Mouse (Mus musculus) lung, adult 2 months (tissue): ENCODE results near the gene Chd6. TPM values are rescaled to one million over a fixed set of nuclear protein-coding genes. Genes with fewer than 3 reads are reported as not detected.

Experiments used
- DNase-seq: peaks from one replicate; pipeline ENCODE4 v3.0.0; 2022
- H3K4me1 ChIP-seq: fragments of 200-500 bp; 2 replicates; pipeline ENCODE4 v1.6.1; 2011; ENCODE audit warnings: low read length; ENCODE audit not compliant: control insufficient read depth, insufficient read depth
- H3K4me3 ChIP-seq: fragments of 200-500 bp; replicated peaks from 2 replicates; pipeline ENCODE3; 2011; ENCODE audit warnings: low read depth, mild to moderate bottlenecking, control low read depth, low read length; ENCODE audit errors: extremely low read depth
- CTCF ChIP-seq: fragments of 200-500 bp; IDR thresholded peaks from 2 replicates; pipeline ENCODE4 v1.5.1; 2011; ENCODE audit warnings: mild to moderate bottlenecking, low read length, control low read depth; ENCODE audit not compliant: insufficient read depth
- POLR2A ChIP-seq: fragments of 200-500 bp; IDR thresholded peaks from 2 replicates; pipeline ENCODE4 v1.6.1; 2011; ENCODE audit warnings: low read depth, mild to moderate bottlenecking, control low read depth, low read length, borderline replicate concordance; ENCODE audit errors: extremely low read depth
- WGBS: fragments of 180-500 bp; shearing (Covaris S2); methylation state at CpG from one replicate; pipeline ENCODE4 v1.1.7; 2018; 5-methylcytosine and 5-hydroxymethylcytosine counted together
- polyA plus RNA-seq: library from polyadenylated mRNA; depleted of rRNA; stranded (reverse); fragments of >200 nt; gene quantifications from 2 replicates; pipeline ENCODE4 v1.2.3, GENCODE M21; 2012

Chd6 gene
- polyA plus RNA-seq, 1 experiment: 13.0 TPM

DNA sequence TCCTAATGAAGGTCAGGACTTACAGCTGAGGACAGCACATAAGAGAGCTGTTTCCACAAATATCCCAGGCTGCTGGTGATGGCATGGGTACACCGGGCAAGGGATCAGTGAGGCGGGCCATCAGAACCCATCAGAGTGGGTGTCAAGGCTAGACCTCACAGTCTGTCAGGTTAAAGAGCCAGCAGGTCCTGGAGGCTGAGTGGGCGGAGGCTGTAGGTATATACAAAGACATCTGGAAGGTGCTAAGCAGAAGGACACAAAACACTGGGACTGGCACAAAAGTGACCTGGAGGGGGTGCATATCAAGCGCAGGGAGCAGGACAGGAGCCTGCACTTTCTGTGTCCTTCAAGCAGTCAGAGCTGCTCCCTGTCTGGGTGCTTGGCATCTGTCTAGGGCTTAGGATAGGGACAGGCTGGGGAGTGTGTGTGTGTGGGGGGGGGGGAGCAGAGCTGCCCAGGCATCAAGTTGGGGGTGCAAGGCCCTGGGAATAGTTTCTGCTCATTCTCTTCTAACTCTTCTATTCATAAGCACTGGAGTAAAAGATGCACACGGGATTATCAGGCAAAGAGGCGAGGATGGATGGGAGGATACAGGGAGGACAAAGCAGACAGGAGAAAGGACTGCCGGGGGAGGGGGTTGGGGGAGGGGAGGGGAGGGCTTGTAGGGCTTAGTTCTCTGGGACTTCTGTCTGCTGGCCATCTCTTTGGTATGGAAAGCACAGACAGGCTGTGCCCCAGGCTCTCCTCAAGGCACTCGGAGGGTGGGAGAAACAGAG, 190.5 kb downstream of the Chd6 start:
- 78% methylated on average over 8 of the region's 8 CpGs for WGBS
- Histone ChIP-seq H3K4me1 (no peaks in the 10 kb centered on the region), H3K4me3 (no peak overlapping the region)
- TF ChIP-seq POLR2A (no peak), CTCF (no peak)
- DNase-seq: no peak

DNA sequence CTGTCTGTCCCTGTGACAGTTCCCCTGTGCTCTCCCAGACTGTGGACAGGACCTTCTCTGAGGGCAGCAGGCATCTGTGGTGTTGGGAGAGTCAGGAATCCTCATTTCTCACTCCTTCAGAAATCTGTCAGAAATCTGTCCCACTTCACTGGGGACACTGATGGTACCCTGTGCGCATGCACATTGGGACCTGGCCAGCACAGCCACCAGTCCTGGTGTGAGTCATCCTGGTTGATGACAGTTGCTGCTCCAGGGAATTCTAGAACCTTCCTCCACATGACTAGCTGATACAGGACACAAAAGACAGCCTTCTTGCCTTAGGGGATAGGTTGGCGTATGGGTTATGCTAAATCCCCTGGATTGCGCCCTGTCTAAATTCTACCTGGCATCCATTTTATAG, 191.6 kb downstream of the Chd6 start:
- TF ChIP-seq CTCF (no peak), POLR2A (no peak)
- WGBS: 87% methylated on average over 3 of the region's 3 CpGs
- H3K4me3 ChIP-seq: no peak overlapping the region
- no peak for DNase-seq
- H3K4me1 ChIP-seq: no peaks in the 10 kb centered on the region

DNA sequence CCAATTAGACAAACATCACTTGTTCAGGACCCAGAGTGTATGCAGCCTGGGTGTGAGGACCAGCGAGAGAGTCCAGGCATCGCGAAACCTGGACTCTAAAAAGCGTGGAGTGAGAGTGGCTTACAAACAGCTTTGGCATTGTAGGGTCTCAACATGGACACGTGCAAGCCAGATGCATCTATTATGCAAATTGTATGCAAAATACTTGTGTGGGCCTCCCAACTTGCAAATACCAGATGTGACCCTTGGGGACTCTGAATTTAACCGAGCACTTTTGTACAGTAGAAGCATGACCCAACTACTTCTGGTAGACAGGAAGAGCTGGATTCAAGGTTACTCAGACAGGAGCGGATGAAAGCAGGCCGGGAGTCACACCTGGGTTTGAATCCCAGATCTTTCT, 192.2 kb downstream of the Chd6 start:
- Histone ChIP-seq H3K4me3 (no peak overlapping the region), H3K4me1 (no peaks in the 10 kb centered on the region)
- TF ChIP-seq CTCF: no peak
- TF ChIP-seq POLR2A: no peak
- no peak for DNase-seq
- 85% methylated on average over 8 of the region's 8 CpGs for WGBS

DNA sequence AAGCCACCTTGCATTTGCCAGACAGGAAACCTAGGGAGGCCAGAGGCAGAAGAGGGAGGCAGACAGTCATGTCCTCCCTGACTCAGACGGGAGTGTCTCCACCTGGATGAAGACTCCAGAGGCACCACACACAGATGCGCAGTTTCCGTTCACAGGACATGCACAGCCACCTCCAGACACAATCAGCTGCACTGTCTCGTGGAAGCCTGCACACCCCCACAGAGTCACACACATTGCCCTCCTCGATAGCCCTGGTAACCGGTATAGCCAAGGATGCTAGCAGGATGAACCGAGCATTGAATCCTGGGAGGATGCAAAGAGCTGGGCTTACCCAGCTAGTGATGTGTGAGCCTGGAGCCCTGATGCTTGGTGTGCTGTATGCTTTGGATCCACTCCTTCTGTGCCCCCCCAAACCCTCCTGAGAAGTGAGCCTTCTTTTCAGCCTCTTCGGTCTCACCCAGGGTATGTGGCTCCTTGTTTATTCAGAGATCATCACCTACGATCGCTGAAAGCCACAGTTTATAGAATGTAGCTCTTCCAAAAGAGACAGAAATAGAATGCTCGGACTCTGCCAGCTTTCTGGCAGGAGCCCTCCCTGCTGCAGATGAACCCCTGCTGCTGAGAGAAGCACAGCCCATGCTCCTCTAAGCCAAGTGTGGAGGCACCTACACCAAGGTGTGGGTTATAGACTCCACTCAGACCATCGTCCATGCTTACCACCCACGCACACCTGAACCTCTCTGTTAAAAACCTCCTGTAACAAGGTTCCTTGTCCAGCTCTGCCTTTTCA, 192.9 kb downstream of the Chd6 start:
- DNase-seq: no peak
- Histone ChIP-seq H3K4me3 (no peak overlapping the region), H3K4me1 (no peaks in the 10 kb centered on the region)
- WGBS: 65% methylated on average over 13 of the region's 13 CpGs
- TF ChIP-seq CTCF (no peak), POLR2A (no peak)

DNA sequence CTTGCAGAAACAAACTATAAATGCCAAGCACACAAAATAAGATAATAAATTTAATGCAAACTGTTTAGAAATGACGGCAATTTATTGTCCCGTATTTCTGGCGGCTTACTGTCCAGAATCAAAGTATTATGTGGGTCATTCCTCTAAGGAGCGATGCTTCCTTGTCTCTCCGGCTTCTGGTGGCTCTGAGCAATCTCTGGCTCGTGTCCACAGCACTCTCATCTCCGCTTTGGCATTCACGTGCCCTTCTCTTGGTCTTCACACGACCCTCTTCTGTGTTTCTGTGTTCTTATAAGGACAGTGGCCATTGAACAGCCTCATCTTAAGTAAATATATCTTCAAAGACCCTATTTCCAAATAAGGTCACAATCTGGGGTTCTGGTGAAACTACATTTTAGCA, 194.2 kb downstream of the Chd6 start:
- H3K4me3 ChIP-seq: no peak overlapping the region
- no peaks in the 10 kb centered on the region for H3K4me1 ChIP-seq
- no peak for DNase-seq
- WGBS: 78% methylated on average over 9 of the region's 9 CpGs
- TF ChIP-seq POLR2A (no peak), CTCF (no peak)

DNA sequence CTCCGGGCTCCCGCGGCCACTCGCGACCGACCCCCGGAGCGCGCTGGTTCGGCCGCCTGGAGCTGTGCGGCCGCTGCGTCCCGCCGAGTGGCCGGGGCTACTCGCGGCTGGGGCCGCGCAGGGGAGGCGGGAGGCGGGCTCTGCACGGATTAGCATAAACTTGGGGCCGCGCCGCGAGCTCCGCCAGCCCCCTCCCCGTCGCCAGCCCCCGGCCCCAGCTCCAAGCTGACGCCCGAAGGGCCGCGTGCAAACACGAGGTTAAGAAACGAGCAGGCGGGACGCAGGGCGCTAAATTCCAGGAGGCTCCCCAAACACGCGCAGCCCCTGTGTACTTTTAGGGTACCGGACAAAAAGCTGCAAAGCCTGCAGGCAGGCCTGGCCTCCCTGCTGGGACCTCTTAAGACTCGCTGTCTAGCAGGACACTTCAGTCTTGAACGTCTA, 196.6 kb downstream of the Chd6 start, which contains the start of gene Emilin3:
Gene Emilin3, minus strand, starts transcription at position 98 of the 441 bp plus-strand sequence.
- TF ChIP-seq CTCF (no peak), POLR2A (no peak)
- DNase-seq: no peak
- H3K4me3 ChIP-seq: no peak within 1 kb of the TSS
- no peaks in the 10 kb centered on the region for H3K4me1 ChIP-seq
- WGBS: 4% methylated on average over 46 of the region's 46 CpGs

DNA sequence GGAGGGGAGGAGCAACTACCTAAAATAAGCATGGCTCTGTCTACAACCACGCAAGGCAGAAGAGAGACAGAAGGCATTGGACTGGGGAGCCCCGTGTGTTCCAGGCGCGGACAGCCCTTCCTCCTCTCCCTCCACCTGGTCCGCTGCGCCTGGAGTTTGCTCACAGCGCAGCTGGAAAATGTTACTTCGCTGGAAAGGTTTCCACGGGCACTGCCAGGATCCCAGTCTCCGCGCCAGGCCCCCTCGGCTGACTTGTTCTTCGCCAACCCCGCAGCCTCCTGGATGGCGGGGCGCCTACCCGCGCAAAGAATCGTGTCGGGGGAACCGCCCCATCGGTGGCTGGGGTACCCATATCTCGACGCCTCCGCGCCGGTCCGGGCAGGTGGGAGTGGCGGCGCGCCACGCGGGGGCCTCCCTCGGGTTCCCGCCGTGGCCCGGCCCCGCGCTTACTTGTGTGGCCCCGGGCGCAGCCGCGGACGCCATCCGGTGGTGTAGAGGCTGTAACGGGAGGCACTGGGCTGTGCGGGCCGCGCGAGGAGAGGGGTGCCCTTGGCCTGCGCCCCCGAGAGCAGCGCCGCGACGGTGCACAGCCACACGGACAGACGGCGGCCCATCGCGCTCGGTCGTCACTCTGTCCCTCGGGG, 197.2 kb downstream of the Chd6 start:
- H3K4me1 ChIP-seq: no peaks in the 10 kb centered on the region
- no peak for TF ChIP-seq CTCF
- no peak for TF ChIP-seq POLR2A
- no peak overlapping the region for H3K4me3 ChIP-seq
- WGBS: 2% methylated on average over 61 of the region's 64 CpGs
- no peak for DNase-seq

DNA sequence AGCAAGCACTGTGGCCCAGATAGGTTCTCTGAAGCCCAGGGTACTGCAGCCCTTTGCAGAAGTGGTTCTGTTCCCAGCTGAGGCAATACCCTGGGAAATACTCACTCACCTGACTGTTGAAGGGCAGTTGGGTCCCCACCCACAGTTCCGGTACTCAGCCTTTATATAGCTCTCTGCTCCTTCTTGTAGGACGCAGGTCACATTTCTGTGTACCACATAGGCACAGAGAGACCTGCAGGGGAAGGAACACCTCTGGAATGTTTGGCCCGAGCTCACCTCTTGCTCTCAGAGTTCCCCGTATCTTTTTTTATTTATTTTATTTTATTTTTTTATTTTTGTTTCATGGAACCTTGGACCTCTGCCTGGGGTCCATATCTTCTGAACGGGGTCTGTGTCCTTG, 198.2 kb downstream of the Chd6 start:
- H3K4me3 ChIP-seq: no peak overlapping the region
- 78% methylated on average over 5 of the region's 5 CpGs for WGBS
- no peak for TF ChIP-seq POLR2A
- no peak for TF ChIP-seq CTCF
- DNase-seq: no peak
- H3K4me1 ChIP-seq: no peaks in the 10 kb centered on the region

DNA sequence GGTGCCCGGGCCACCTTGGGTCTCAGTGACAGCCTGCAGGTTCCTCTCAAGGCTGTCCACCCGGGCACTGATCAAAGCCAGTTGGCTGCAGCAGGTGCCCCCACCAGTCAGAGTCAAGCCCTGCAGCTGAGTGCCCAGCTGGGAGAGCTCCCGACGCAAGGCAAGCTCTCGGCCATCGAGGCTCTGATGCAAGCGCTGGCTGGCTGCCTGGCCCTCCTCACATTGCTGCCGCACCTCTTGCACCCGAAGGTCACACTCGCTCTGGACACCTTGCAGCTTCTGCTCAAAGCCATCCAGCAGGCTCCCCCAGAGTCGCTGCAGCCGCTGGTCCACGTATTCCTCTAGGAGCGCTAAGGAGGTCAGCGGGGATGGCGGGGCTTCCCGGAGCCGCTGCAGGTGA, 200.3 kb downstream of the Chd6 start:
- no peak for TF ChIP-seq POLR2A
- no peak for TF ChIP-seq CTCF
- 61% methylated on average over 18 of the region's 18 CpGs for WGBS
- no peak for DNase-seq
- Histone ChIP-seq H3K4me1 (no peaks in the 10 kb centered on the region), H3K4me3 (no peak overlapping the region)

DNA sequence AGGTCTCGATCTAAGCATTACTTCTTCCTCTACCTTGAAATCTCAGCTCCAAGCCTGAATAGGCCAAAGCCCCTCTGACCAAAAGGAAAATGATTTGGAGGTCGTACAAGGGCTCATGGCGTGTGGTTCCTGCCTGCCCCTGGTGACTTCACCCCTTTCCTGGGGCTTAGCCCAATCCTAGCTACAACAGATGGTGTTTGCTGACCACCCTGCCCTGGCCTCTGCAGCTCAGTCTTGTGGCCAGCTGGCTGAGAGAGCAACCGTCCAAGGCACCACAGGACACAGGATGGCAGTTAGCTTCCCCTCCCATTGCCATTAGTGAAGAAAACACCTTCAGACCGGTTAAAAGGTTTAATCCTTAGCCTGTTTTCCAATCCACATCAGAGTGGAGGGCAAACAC, 202.8 kb downstream of the Chd6 start:
- H3K4me3 ChIP-seq: no peak overlapping the region
- TF ChIP-seq CTCF: no peak
- no peak for DNase-seq
- 74% methylated on average over 5 of the region's 5 CpGs for WGBS
- H3K4me1 ChIP-seq: no peaks in the 10 kb centered on the region
